Mouse (Mus musculus) adrenal gland, postnatal 10 days (tissue): ENCODE results near the gene Tns3. TPM values are rescaled to one million over a fixed set of nuclear protein-coding genes. Genes with fewer than 3 reads are reported as not detected.

ENCODE experiments used
- DNase-seq: peaks from one replicate; pipeline ENCODE4 v3.0.0; 2021; ENCODE audit warnings: mixed read lengths
- total RNA-seq, 2 experiments: library from RNA; stranded (reverse); gene quantifications; 2 replicates each; pipeline ENCODE4 v1.2.3; 2021

Gene Tns3
- total RNA-seq, 2 experiments from 2014 or later, result 36.5 to 38.5 TPM

DNA sequence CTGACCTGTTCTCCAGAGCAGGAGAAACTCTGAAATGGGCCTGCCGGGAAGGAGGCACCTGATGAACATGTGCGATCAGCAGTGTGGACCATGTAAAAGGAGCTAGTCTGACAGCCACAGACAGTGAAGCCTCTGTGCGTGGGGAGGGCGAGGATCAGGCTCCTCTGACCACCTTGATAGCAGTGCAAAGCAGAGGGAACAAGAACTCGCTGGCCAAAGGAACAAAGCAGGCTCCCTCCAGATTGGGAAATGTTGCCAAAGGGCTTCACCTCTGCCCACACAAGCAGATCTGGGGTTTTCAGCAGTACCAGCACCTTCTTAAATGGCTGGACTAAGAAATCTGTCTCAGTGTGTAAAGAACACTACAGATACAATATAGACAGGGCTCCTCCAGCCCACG is 229.2 kb downstream of the Tns3 start:
- DNase-seq, result no peak

DNA sequence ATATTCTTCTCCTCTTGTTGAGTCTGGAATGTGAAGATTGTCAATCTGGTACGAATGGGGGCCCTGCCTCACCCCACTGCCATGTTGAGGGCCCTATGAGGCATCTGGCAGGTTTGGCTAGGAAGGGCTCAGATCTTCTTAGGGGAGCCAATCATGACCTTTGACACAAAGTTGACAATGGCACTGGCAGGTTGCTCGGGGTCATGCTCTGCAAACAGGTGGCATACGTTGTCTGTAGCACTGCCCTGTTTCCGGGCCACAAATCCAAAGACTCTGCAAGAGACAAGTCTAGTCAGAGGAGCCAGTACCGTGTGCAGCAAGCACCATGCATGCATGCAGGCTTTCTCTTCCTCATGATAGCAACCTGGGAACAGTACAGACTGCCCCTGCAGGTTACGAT is 230.0 kb downstream of the Tns3 start:
- no peak for DNase-seq

DNA sequence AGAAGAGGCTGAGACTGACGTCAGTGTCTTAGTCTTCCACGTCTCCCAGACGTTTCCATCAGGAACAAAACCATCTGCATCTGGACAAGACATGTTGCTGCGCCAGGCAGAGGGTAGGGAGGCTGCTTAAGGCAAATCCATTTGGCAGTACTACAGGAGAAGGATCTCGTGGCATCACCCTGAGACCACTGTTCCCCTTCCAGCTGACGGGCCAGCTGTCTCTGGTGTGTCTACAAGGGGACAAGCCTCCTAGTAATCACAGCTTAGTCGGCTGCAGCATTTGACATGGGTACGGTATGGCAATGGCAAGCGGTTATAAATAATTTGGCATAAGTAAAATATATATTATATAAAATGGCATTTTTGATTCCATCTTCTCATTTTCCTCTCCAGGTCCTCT is 230.9 kb downstream of the Tns3 start:
- DNase-seq, result no peak

DNA sequence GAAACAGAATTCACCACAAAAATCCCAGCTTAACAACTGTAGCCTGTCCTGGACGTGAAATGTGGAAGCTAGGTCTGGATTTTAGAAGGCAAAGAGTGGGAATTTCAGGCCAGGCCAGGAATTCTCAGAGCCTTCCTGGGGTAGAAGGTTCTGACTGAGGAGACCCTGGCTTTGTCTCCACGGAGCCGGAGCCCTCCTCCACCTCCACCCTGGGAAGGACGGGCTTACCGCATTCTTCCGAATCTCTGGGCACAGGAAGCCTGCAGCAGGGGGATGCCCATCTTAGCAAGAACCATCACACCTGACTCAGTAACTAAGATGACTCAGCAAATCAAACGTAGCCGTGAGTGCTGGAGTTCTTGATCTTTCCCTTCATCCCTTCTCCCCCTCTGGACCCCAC is 231.4 kb downstream of the Tns3 start:
- no peak for DNase-seq

DNA sequence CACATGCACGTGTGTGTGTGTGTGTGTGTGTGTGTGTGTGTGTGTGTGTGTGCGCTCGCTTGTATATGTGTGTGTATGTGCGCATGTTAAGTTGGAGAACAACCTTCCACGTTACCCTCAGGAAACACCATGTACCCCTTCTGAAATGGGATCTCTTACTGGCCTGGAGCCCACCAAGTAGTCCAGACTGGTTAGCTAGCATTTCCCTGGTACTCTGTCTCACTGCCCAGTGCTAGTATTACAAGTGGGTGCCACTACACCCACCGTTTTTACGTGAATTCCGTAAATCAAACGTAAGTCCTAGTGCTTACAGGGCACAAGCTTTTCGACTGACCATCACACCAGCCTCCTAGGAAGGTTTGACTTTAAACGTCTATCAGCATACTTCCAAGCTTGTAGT is 236.7 kb downstream of the Tns3 start:
- no peak for DNase-seq

DNA sequence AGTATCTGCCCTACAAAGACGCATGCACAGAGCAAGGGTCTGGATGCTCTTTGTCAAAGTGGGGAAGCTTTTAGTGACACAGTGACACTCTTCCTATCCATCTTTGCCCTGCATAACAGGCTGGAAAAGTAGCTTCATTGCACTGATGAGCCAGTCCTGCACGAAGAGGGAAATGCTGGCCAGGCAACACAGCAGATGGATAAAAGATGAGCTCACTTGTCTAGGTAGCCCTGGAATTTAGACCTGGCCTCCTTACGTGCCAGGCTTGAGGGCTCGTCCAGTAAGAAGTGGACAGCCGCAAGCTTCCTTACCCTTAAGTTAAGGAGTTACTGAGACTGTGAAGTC is 239.1 kb downstream of the Tns3 start:
- DNase-seq, result no peak

DNA sequence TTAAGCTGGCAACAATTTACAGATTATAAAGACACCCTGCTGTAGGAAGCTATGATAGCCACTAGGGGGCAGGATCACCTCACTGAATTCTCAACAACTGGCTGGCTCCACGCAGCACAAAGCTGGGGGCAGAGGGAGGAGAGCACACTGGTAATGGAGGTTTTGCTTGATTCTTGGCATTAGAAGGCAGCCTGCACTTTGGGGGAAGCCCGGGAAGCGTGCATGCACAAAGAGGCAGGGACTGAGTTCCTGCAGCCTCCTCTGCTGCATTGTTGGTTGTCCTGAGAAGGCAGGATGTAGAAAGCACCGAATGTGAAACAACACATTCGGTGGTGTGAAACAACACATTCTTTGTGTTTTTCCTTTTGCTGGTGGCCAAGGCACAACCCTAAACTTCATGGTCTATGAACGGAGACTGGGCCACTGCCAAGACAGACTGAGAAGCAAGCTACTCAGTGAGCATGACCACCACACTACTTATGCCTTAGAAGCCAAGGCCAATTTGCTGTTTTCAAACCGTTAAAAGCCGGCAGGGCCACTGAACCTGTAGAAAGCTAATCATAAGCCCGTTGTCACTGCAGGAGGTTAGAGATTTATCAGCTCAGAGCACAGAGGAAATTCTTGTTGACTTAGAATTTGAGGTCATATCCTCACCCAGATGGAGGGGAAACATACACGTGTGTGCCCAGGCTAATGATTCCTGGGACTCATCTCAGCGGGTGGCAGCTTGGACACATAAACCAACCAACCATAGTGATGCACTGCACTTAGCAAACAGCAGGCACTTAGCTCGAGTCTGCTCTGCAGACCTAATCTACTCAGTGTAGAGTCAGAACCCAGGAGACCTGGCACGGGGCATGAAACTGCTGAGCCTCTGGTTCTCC is 239.8 kb downstream of the Tns3 start:
- DNase-seq, result peak; percentile 78

DNA sequence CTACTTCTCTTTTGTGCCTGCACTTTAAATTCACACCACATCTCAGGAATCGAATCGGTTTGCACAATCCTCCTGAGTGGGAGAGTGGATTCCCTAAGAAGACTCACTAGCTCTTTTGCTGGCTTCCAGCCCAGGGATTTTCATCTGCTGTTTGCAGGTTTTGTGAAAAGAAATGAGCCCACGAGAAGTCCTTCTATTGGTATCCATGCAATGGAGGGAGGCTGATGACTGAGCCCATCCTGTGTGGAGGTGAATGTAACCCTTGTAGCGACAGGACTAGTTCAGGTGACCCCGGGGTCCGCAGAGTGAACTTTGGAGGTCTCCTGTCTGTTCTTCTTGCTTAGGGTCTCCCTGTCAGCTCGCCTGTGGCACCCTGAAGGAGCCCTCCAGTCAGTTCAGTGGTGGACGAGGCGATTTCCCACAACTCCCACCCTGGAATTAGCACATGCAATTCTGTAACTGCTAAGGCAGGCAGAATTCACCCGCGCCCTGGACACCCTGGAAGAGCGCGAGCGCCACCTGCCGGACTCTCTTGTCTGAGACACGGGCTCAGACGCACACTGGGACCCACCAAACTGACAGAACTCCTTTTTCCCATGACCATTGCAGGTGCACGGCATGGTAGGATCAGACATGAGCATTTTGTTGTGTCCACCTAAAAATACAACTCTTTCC is 259.0 kb downstream of the Tns3 start:
- peak; percentile 78 for DNase-seq

DNA sequence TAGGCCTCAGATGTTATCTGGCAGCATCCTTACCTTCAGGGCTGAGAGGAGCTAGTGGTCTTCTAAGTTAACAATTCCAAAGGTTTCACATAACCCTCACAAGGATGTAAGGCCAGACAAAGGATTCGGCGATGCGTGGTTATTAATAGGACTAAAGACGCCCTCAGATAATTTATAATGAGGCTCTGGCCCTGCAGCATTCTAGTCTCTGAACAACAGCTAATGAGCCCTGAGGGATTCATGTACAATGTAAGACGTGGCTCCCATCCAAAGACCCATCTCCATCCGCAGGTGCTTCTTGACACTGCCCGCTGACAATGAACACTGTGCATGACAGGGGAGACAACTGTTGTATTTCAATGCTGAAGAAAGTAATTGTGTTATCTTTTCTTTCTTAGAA is 263.0 kb downstream of the Tns3 start:
- no peak for DNase-seq

DNA sequence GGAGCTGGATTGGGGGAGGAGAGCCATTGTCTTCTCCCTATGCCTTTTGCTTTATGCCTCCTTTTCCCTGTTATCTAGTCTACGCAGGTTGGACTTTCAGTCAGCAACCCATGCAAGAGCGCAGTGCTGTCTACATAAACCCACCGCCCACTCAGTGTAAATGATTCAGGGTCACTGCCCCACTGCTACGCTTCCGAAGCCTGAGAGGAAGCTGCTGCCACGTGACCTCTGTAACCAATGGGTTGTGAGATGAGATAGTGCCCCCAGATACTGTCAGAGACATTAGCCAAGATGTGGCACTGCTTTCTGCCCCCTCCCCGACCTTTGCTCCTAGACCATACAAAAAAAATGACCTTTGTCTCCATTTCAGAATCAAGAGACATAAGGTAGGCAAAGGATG is 268.0 kb downstream of the Tns3 start:
- DNase-seq, result no peak

DNA sequence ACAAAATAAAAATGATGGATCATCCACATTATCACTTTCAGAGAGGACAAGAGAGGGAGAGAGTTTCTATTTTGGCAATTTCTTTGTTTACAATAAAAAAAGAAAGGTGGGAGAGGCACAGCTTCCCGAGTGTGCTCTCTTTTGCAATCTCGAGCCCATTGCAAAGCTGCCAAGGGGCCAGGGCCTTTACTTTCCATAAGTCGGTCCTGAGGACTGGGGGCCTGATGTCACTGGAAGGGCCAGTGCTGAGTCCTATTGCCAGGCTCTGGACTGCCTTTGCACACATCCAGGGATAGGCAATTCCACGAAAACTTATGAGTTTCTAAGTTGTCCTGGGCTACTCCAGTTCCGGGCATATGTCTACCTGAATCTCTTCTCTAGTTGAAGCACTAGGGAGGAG is 272.8 kb downstream of the Tns3 start:
- no peak for DNase-seq

DNA sequence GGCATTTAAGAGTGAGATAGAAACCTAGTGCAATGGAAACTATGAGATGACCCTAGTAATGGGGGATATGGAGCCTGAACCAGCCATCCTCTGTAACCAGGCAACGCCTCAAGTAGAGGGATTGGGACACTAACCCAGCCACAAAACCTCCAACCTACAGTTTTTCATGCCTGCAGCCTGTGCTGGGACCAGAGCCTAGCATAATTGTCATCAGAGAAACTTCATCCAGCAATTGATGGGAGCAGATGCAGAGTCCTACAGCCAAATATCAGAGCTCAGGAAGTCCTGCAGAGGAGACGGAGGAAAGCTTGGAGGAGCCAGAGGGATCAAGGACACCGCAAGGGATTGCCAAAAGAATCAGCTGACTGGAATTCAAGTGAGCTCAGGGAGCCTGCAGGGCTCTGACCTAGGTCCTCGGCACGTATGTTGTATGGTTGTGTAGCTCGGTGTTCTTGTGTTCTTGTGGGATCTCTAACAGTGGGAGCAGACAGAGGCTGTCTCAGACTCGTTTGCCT is 278.4 kb downstream of the Tns3 start:
- no peak for DNase-seq
